Mouse (Mus musculus): ENCODE data around the gene Gstp3.
"Not testable (repeated sequence)": the region's sequence is repeated elsewhere in the genome, so short reads cannot be mapped to it uniquely, and the experiment has no call there.

Gstp3 gene

GRCm38 (mm10) chr19:4088146-4088545, 28.8 kb upstream of the Gstp3 start:
- no peak for DNase-seq

- DNase-seq, result no peak
These were observed 27.7 kb upstream of the Gstp3 start for GRCm38 (mm10) chr19:4087090-4087489.

GRCm38 (mm10) chr19:4086156-4086555, 26.8 kb upstream of the Gstp3 start:
- no peak for DNase-seq

- DNase-seq, result peak in 1 of 2 experiments; percentile 35
These were observed 25.6 kb upstream of the Gstp3 start for GRCm38 (mm10) chr19:4084984-4085383.

- DNase-seq, result no peak
These were observed 24.5 kb upstream of the Gstp3 start for GRCm38 (mm10) chr19:4083826-4084225.

- DNase-seq, result no peak
These were observed 23.9 kb upstream of the Gstp3 start for GRCm38 (mm10) chr19:4083316-4083715.

GRCm38 (mm10) chr19:4082219-4082965, 23.0 kb upstream of the Gstp3 start:
- no peak for DNase-seq

GRCm38 (mm10) chr19:4081394-4081793, 22.0 kb upstream of the Gstp3 start, which contains the start of gene Cabp2:
Gene Cabp2 (plus strand): TSS chr19:4081578.
- DNase-seq, result no peak

GRCm38 (mm10) chr19:4080511-4081009, 21.2 kb upstream of the Gstp3 start:
- peak in 1 of 2 experiments; percentile 25 for DNase-seq

- no peak for DNase-seq
These were observed 20.2 kb upstream of the Gstp3 start for GRCm38 (mm10) chr19:4079594-4079993.

GRCm38 (mm10) chr19:4075531-4075930, 16.2 kb upstream of the Gstp3 start:
- no peak for DNase-seq

- peak in 1 of 2 experiments; percentile 7 for DNase-seq
These were observed 13.5 kb upstream of the Gstp3 start for GRCm38 (mm10) chr19:4072706-4073424.

- DNase-seq, result no peak
These were observed 12.0 kb upstream of the Gstp3 start for GRCm38 (mm10) chr19:4071406-4071805.

- DNase-seq, result no peak
These were observed 11.4 kb upstream of the Gstp3 start for GRCm38 (mm10) chr19:4070756-4071155.

- peak in 1 of 2 experiments; percentile 7 for DNase-seq
These were observed 10.9 kb upstream of the Gstp3 start for GRCm38 (mm10) chr19:4070311-4070710.

- peak in 1 of 2 experiments; percentile 8 for DNase-seq
These were observed 9.5 kb upstream of the Gstp3 start for GRCm38 (mm10) chr19:4068717-4069410.

- not testable (repeated sequence) for DNase-seq
These were observed 8.9 kb upstream of the Gstp3 start for GRCm38 (mm10) chr19:4068242-4068641.

- DNase-seq, result no peak
These were observed 7.5 kb upstream of the Gstp3 start for GRCm38 (mm10) chr19:4066877-4067276.

- DNase-seq, result peak in 1 of 2 experiments; percentile 18
These were observed 6.9 kb upstream of the Gstp3 start for GRCm38 (mm10) chr19:4066280-4066679.

- peak in 1 of 2 experiments; percentile 21 for DNase-seq
These were observed 5.1 kb upstream of the Gstp3 start for GRCm38 (mm10) chr19:4064501-4064900.

GRCm38 (mm10) chr19:4063357-4063756, 4.0 kb upstream of the Gstp3 start:
- not testable (repeated sequence) for DNase-seq

- DNase-seq, result no peak
These were observed 1.6 kb upstream of the Gstp3 start for GRCm38 (mm10) chr19:4060899-4061465.

All from lung, postnatal 4 days (tissue).